Mouse (Mus musculus) liver, postnatal 0 days (tissue): Measurements from ENCODE around the gene Ptchd1.

Source experiments
- CTCF ChIP-seq: sonication (generic); IDR thresholded peaks from 2 replicates; pipeline ENCODE4 v1.5.1; 2016; ENCODE audit warnings: antibody characterized with exemption, low read depth
- EP300 ChIP-seq: IDR thresholded peaks from 2 replicates; pipeline ENCODE4 v1.6.1; 2016; ENCODE audit warnings: antibody characterized with exemption, low read depth, mild to moderate bottlenecking

DNA sequence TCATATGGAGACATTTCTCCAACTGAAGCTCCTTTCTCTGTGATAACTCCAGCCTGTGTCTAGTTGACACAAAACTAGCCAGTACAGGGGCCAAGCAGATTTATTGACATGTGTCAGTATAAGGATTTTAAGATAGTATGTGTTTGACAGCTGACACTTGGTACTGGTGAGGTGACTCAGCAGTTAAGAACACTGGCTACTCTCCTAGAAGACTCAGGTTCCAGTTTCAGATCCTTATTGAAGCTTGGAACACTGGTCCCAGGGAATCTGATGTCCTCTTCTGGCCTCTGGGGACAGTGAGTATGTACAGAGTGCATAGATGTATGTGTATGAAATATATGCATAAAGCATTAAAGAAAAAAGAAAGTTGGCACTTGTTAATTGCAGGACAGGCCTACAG, 27.2 kb downstream of the Ptchd1 start:
- TF ChIP-seq EP300 (no peak), CTCF (no peak)
